Comparison of ENCODE assay signal across 8 mouse cellular contexts in genomic region chr2:119208344-119209175, GRCm38 (mm10). TPM values are rescaled to one million over a fixed set of nuclear protein-coding genes. Genes with fewer than 3 reads are reported as not detected.
DNase-seq lines count a peak whose midpoint lies in the region; ATAC-seq and TF ChIP-seq lines count a peak whose summit lies in the region.

TSS of gene Zfyve19 (plus strand) at chr2:119208617.
TSS of gene Dnajc17 (minus strand) at chr2:119208795.

- H3K79me2 ChIP-seq in heart, adult 2 months (replicated peaks; ENCODE audit: control insufficient read depth, insufficient read depth, low read length) = no peaks in the 10 kb centered on the region

- peak; percentile 97 for ATAC-seq in embryonic facial prominence, embryonic 14.5 days (ENCODE audit: low read depth)
- peak; percentile 98 for ATAC-seq in limb, embryonic 13.5 days (ENCODE audit: low FRiP score, low read depth)
- ATAC-seq in midbrain, embryonic 16.5 days = peak; percentile 98

- H3K36me3 ChIP-seq in embryonic facial prominence, embryonic 14.5 days (ENCODE audit: control insufficient read depth, insufficient read depth, low read length) = peaks cover 26% of the 10 kb centered on the region
- no peaks in the 10 kb centered on the region for H3K36me3 ChIP-seq in heart, adult 2 months (ENCODE audit: control insufficient read depth, insufficient read depth, low read length)
- H3K36me3 ChIP-seq in limb, embryonic 13.5 days = peaks cover 33% of the 10 kb centered on the region
- H3K36me3 ChIP-seq in midbrain, embryonic 16.5 days (ENCODE audit: control insufficient read depth, insufficient read depth, low read length) = peaks cover 21% of the 10 kb centered on the region

- H3K4me3 ChIP-seq in embryonic facial prominence, embryonic 14.5 days (ENCODE audit: low read depth, low read length) = peak within 1 kb of the TSS; percentile 72
- peak within 1 kb of the TSS; percentile 84 for H3K4me3 ChIP-seq in heart, adult 2 months
- peak within 1 kb of the TSS; percentile 76 for H3K4me3 ChIP-seq in limb, embryonic 13.5 days
- H3K4me3 ChIP-seq in midbrain, embryonic 16.5 days (ENCODE audit: low read depth, low read length) = peak within 1 kb of the TSS; percentile 79

- no peaks in the 10 kb centered on the region for H3K9me3 ChIP-seq in embryonic facial prominence, embryonic 14.5 days (ENCODE audit: control insufficient read depth, low read length)
- no peaks in the 10 kb centered on the region for H3K9me3 ChIP-seq in limb, embryonic 13.5 days
- H3K9me3 ChIP-seq in midbrain, embryonic 16.5 days (replicated peaks; ENCODE audit: control insufficient read depth, low read length, poor library complexity, severe bottlenecking) = no peaks in the 10 kb centered on the region

- no peaks in the 10 kb centered on the region for H3K27me3 ChIP-seq in embryonic facial prominence, embryonic 14.5 days (replicated peaks; ENCODE audit: control insufficient read depth, insufficient read depth, low read length)
- H3K27me3 ChIP-seq in heart, adult 2 months (ENCODE audit: control insufficient read depth, insufficient read depth, low read length) = no peaks in the 10 kb centered on the region
- no peaks in the 10 kb centered on the region for H3K27me3 ChIP-seq in limb, embryonic 13.5 days
- no peaks in the 10 kb centered on the region for H3K27me3 ChIP-seq in midbrain, embryonic 16.5 days (ENCODE audit: control insufficient read depth, insufficient read depth, low read depth, low read length)

- under 1% methylated on average over 49 of the region's 51 CpGs for WGBS in embryonic facial prominence, embryonic 14.5 days
- under 1% methylated on average over 51 of the region's 51 CpGs for WGBS in heart, adult 2 months
- under 1% methylated on average over 51 of the region's 51 CpGs for WGBS in limb, embryonic 13.5 days
- WGBS in midbrain, embryonic 16.5 days = under 1% methylated on average over 51 of the region's 51 CpGs

- peak within 1 kb of the TSS; percentile 74 for H3K9ac ChIP-seq in embryonic facial prominence, embryonic 14.5 days (ENCODE audit: low read depth, low read length)
- peak within 1 kb of the TSS; percentile 82 for H3K9ac ChIP-seq in heart, adult 2 months (ENCODE audit: low read depth, low read length)
- H3K9ac ChIP-seq in limb, embryonic 13.5 days = peak within 1 kb of the TSS; percentile 81
- peak within 1 kb of the TSS; percentile 78 for H3K9ac ChIP-seq in midbrain, embryonic 16.5 days (ENCODE audit: low read depth, low read length)

- peak within 1 kb of the TSS; percentile 83 for H3K27ac ChIP-seq in embryonic facial prominence, embryonic 14.5 days (replicated peaks; ENCODE audit: low read depth, low read length)
- H3K27ac ChIP-seq in heart, adult 2 months = peak within 1 kb of the TSS; percentile 96
- H3K27ac ChIP-seq in limb, embryonic 13.5 days = peak within 1 kb of the TSS; percentile 91
- H3K27ac ChIP-seq in midbrain, embryonic 16.5 days (ENCODE audit: low read length) = peak within 1 kb of the TSS; percentile 86

- no peak for TF ChIP-seq CTCF in heart, adult 2 months (IDR thresholded peaks at IDR 0.05)

- peak; percentile 99 for DNase-seq in 3T3-L1 (ENCODE audit: low read depth, low spot score)
- DNase-seq in adrenal gland, postnatal 4 days (ENCODE audit: low spot score in 2 of 2) = peak; percentile 84 to 88
- peak; percentile 99 for DNase-seq in embryonic facial prominence, embryonic 14.5 days (ENCODE audit: low spot score)
- DNase-seq in heart, adult 2 months = peak; percentile 93 to 97
- peak; percentile 96 for DNase-seq in kidney, adult 8-10 months
- DNase-seq in spleen, postnatal 10 days (ENCODE audit: low spot score in 2 of 2) = peak; percentile 88 to 96

- TF ChIP-seq POLR2A in heart, adult 2 months (IDR thresholded peaks at IDR 0.05; ENCODE audit: insufficient read depth, low read depth, low read length) = peak; percentile 84

- peak within 1 kb of the TSS; percentile 70 for H3K4me2 ChIP-seq in embryonic facial prominence, embryonic 14.5 days (ENCODE audit: low read depth, low read length)
- H3K4me2 ChIP-seq in limb, embryonic 13.5 days (replicated peaks) = peak within 1 kb of the TSS; percentile 71
- H3K4me2 ChIP-seq in midbrain, embryonic 16.5 days (ENCODE audit: low read length) = peak within 1 kb of the TSS; percentile 66

- intact Hi-C loops in heart, adult 2 months (cut with DNase I) = no loop called here

- H3K4me1 ChIP-seq in embryonic facial prominence, embryonic 14.5 days (ENCODE audit: control insufficient read depth, insufficient read depth, low read length) = peaks cover 4% of the 10 kb centered on the region
- peaks cover 5% of the 10 kb centered on the region for H3K4me1 ChIP-seq in heart, adult 2 months (ENCODE audit: control insufficient read depth, insufficient read depth, low read length)
- peaks cover 19% of the 10 kb centered on the region for H3K4me1 ChIP-seq in limb, embryonic 13.5 days
- peaks cover 15% of the 10 kb centered on the region for H3K4me1 ChIP-seq in midbrain, embryonic 16.5 days (ENCODE audit: control insufficient read depth, insufficient read depth, low read length)

- no peak for TF ChIP-seq EP300 in heart, adult 2 months (IDR thresholded peaks at IDR 0.05; ENCODE audit: insufficient read depth, low read depth, low read length)

RNA-seq across cellular contexts. Expression of gene Zfyve19, which starts in this region (rescaled TPM):
- 10 to 100 TPM; 38.8 to 43.2 TPM for total RNA-seq in adrenal gland, postnatal 4 days (2021)
- 41.0 and 43.0 TPM in 2 replicates for polyA plus RNA-seq in embryonic facial prominence, embryonic 14.5 days (2014; fragmentation: Nextera tagmentation; extraction: Ambion mirVana)
- total RNA-seq in heart, adult 2 months (2021) = 10 to 100 TPM in 1 of 2 experiments, 1 to 10 TPM in 1; 8.5 to 11.6 TPM
- 17.1 and 25.2 TPM in 2 replicates for polyA plus RNA-seq in heart, adult 2 months (2012; rRNA removed)
- polyA plus RNA-seq in limb, embryonic 13.5 days (2015; fragmentation: Nextera tagmentation; extraction: Ambion mirVana) = 58.3 and 61.1 TPM in 2 replicates
- polyA plus RNA-seq in midbrain, embryonic 16.5 days (2015; fragmentation: Nextera tagmentation; extraction: Ambion mirVana) = 62.4 and 62.6 TPM in 2 replicates

RNA-seq across cellular contexts. Expression of gene Dnajc17, which starts in this region (rescaled TPM):
- 10 to 100 TPM; 24.4 to 26.0 TPM for total RNA-seq in adrenal gland, postnatal 4 days (2021)
- polyA plus RNA-seq in embryonic facial prominence, embryonic 14.5 days (2014; fragmentation: Nextera tagmentation; extraction: Ambion mirVana) = 15.7 and 19.8 TPM in 2 replicates
- total RNA-seq in heart, adult 2 months (2021) = 10 to 100 TPM in 1 of 2 experiments, 1 to 10 TPM in 1; 9.3 to 10.1 TPM
- polyA plus RNA-seq in heart, adult 2 months (2012; rRNA removed) = 2.5 and 4.1 TPM in 2 replicates
- polyA plus RNA-seq in limb, embryonic 13.5 days (2015; fragmentation: Nextera tagmentation; extraction: Ambion mirVana) = 23.1 and 25.4 TPM in 2 replicates
- polyA plus RNA-seq in midbrain, embryonic 16.5 days (2015; fragmentation: Nextera tagmentation; extraction: Ambion mirVana) = 25.9 and 28.5 TPM in 2 replicates

Comparison
In these comparisons a context has a peak if more than half of its experiments do, and no peak if none do; other contexts are left out.
1. Peak in every context shown above with its lines: DNase-seq, ATAC-seq, H3K4me3 ChIP-seq and H3K27ac ChIP-seq.